Mouse (Mus musculus) brain, adult 2 months (tissue): Measurements from ENCODE around the gene Rph3al.

ENCODE experiments used
- DNase-seq: peaks from one replicate; pipeline ENCODE4 v3.0.0; 2011; ENCODE audit warnings: low read depth, low spot score

Rph3al gene

DNA sequence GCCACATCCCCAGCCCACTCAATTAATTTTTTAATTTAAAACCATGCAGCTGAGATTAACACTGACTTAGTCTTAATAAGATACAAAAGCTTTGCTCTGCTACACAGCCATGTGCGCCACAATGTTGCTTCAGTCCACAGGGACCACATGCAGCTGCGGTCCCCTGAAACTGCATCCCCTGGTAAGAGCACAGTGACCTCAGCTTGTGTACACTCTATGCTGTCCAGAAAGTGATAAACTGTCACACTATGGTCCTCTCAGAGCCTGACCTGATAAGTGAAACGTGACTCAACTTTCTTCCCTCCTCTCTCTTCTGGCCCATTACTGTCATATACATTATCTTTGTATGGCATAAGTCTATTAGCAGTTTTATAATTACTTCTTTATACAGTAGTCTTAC, 12.2 kb upstream of the Rph3al start:
- DNase-seq: no peak

DNA sequence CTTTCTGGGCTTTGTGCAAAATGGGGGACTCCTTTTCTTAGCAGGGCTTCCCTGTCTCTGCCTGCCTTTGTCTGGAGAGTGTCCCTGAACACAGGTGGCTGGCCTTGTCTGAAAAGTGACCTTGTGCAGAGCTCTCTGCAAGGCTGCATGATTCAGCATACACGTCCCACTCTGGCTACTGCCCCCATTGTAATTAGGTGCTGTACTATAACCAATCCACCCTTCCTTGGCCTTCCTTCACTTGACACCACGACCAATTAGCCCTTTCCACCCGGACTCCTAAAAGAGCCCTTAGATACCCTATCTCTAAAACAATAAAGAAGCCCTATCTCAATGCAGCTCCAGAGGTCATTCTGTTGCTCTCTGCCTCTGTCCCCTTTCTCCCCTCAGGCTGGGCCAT, 10.6 kb upstream of the Rph3al start:
- no peak for DNase-seq

- DNase-seq: no peak
These were observed 9.0 kb upstream of the Rph3al start for GRCm38 (mm10) chr11:75947223-75947622.

DNA sequence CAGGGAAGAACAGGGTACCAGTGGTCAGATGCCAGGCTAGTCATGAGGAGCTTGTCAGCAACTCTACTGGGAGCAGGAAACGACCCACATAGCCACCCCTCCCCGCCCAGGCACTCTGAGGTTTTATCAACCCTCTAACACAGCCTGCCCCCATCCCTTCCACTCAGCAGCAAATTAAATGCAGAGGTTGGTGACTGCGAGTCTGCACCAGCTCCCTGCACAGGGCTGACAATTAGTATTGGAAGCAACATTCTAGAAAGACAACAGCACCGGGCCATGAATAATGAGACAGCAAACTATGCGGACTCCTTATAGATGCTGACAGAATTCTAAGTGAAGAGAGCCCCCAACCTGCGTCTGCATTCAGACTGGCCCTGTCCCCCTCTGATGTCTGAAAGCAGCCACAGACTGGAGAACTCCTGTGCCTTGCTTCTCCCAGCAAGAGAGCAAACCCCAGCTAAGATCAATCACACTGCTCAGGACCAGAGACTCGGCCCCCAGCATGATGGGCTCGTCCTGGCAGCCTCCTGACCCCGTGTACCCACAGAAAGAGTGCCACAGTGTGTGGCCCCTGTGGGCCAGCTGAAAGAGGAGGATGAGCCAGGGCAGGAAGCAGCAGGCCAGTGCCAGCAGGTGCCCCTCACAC, 7.7 kb upstream of the Rph3al start:
- DNase-seq: no peak

DNA sequence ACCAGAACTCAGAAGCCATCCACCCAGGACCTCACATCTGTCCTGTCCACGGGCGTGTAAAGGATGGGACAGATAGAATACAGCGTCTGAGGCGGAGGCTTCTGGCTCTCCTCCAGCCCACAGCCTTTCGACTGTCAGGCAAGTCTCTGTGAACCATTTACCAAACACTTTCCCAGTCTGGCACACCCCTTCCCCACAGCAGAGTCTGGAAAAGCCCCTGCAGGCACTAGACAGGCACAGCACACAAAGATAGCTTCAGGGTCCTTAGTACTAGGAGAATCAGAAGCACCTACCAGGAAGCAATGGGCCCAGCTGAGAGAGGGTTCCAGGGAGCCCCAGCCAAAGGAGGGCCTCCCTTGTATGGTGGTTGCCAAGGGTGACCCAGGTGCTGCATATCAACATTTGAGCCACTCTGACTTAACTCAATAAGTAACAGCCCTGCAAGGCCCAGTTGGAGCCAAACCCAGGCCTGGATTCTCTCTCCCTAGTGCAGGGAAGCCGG, 808 bp downstream of the Rph3al start:
- no peak for DNase-seq

- DNase-seq: peak; percentile 19
These were observed 2.3 kb downstream of the Rph3al start for GRCm38 (mm10) chr11:75935819-75936430.

- no peak for DNase-seq
These were observed 3.8 kb downstream of the Rph3al start for GRCm38 (mm10) chr11:75934425-75934824.

DNA sequence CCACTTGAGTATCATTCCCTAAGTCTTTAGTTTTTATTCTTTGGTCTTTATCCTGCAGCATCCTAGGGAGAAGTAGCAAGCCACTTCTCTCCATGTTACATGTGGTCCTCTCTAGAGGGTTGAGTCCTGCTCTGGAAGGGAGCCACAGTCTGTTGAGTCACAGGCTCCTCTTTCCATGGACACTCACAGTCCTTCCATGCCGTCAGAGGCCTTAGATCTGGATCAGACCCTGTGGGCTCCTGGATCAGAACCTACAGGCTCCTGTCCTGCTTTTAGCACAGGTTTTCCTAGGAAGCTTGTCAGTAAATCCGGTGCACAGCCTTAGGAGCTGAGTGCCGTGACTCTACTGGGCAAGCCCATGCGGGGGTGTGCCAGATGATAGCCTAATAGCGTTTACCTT, 4.9 kb downstream of the Rph3al start:
- DNase-seq: no peak

DNA sequence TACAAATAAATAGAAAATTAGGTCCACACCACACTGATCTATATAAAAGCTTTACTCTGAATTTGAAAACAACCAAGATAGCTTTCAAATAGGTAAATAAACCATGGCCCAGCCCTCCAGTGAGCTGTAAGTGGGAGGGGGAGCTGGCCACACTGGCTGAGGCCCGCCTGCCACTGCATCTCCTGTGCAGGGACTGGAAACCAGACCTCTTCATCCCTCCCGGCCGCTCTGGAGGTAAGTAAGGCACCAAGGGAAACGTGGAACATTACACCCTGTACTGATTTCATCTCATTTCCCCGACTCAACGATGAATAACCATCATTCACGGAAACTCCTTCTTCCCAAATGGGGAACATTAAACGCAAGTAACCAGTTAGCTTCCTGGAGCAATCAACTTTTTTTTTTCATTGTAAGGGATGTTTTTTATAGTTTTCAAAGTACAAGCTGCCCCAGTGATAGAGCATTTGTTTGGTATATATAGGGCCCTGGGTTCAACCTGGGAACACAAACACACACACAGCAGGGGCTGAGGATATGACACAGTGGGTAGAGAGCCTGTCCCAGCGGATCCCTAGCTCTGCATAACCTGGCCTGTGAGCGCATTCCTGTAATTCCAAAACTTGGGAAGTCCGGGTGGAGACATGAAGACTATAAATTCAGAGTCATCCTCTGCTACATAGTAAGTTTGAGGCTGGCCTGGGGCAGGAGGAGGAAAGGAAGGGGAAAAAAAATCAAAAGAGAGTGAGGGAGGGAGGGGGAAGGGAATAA, 7.1 kb downstream of the Rph3al start:
- DNase-seq: no peak

DNA sequence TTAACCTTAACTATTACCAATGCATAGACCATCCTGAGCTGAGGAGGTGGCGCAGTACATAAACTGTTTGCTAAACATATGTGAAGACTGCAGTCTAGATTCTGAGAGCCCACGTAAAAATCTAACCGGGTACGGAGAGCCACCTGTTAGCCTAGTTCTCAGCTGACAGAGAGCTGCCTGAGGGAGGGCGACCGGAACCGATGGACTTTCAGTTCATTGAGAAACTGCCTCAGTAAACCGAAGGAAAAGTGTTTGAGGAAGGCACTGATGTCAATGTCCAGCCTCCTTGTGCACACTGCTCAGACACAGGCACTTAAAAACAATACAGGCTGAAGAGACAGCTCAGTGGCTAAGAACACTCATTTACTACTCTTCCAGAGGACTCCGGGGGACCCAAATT, 8.0 kb downstream of the Rph3al start:
- DNase-seq: no peak

DNA sequence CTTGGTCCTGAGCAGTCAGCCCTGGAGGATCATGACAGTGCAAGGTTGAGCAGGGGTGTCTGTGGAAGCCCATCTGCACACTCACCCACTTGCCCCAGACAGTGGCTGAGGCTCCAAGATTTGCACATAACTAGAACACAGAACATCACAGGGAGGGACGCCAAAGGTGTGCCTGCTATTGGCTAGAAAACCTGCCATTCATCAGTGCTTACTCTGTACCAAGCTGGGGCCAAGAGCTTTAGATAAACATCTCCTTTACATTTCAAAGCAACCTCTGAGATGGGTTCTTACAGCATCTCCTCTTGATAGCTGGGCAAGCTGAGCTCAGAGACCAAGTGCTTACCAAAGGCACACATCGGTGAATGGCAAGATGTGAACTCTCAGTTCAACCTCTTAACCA, 10.3 kb downstream of the Rph3al start:
- DNase-seq: no peak

- peak; percentile 35 for DNase-seq
These were observed 11.6 kb downstream of the Rph3al start for GRCm38 (mm10) chr11:75926431-75927312.

DNA sequence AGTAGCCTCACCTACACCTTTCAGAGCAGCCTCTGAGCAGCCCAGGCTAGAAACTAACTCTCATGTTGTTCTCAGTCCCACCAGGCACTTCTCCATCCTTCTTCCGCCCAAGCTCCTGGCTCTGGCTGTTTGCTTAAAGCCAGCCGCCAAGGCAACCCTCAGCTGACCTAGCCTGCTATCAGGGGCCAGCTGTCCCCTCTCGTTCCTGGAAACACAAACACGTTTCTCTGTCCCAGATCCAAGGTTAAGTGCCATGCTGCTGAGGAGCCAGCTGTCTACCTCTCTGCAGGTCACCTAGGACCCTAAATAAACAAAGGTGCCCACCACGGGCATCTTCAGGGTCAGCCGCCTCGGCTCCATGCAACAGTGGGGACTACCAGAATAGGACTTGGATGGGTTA, 12.4 kb downstream of the Rph3al start:
- DNase-seq: peak; percentile 52

DNA sequence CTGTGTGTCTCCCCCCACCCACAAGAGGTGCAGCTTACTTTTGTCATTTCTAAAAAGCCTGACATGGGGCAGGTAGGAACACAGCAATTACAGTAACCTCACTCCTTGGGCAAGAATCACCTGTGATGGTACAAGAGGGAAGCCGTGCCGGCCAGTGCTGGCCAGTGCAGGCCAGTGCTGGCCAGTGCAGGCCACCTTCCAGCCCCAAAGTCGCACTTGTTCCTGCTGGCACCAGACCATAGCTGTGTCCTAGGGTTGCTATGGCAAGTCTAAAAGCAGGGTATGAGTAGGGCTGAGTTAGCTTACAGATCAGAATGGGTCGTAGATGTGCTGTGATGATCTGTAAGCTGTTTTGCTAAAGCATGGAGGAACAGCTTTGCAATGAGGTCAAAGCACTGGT, 15.5 kb downstream of the Rph3al start:
- no peak for DNase-seq

GRCm38 (mm10) chr11:75919139-75919538, 19.1 kb downstream of the Rph3al start:
- DNase-seq: no peak

DNA sequence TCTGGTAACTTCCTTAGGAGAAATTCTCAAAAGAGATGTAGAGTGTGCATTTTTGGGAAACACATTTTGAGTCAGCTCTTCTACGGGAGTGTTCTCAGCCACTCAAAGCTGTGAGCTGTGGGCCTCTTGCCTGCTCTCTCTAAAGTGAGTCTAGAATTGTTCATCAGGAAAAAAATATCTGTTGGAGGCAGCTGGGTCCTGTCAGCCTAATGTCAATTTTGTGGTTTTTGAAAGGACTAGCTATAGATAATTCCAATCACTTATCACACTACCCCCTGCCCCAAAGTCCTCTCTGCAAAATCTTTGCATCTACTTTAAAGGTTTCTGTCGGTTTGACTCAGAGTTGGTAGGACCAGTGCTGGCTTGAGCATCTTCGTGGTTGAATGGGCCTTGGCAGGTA, 20.9 kb downstream of the Rph3al start:
- DNase-seq: no peak

GRCm38 (mm10) chr11:75913953-75914352, 24.3 kb downstream of the Rph3al start:
- DNase-seq: no peak

GRCm38 (mm10) chr11:75912944-75913657, 25.1 kb downstream of the Rph3al start:
- peak; percentile 58 for DNase-seq

GRCm38 (mm10) chr11:75911962-75912361, 26.3 kb downstream of the Rph3al start:
- no peak for DNase-seq

DNA sequence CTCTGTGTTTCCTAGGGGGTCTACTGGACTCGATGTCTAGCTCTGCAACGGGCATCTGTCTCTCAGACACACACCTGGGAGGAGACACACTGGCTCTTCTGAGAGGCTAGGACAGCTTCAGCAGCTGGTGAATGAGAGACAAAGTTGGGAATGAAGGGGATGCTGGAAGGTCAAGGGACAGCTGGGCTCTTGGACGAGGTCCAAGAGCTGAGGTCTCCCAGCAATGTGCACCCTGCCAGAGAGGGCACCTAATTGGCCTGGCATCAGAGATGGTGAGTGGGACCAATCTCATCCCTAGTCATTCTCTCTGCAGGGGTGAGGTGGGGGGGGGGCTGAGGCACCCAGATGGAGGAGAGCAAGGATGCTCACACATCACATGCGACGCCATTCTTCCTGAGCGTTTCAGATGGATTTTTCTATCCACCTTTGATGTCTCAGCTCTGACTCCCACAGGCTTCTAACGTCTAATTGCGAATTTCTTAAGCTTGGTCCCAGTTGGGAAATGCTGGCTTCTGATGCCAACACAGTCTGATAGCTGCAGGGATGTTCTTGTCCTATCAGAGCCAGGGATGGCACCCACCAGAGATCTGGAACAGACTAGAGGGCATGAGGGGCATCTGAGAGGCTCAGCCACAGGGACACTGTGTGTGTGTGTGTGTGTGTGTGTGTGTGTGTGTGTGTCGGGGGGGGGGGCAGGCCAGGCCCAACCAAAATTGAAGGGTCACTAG, 28.4 kb downstream of the Rph3al start:
- DNase-seq: peak; percentile 22
